Mouse (Mus musculus) CH12.LX (cell line): ENCODE measurements around the gene Cwh43. TPM values are rescaled to one million over a fixed set of nuclear protein-coding genes. Genes with fewer than 3 reads are reported as not detected.

Experiments used
- DNase-seq: peaks from one replicate; pipeline ENCODE4 v3.0.0-alpha.2; 2013; ENCODE audit errors: extremely low read depth
- H3K27ac ChIP-seq: 2 replicates; pipeline ENCODE4 v1.5.1; 2012; ENCODE audit warnings: low read depth, mild to moderate bottlenecking, control low read depth, moderate library complexity; ENCODE audit not compliant: insufficient read depth
- H3K27me3 ChIP-seq: replicated peaks from 2 replicates; pipeline ENCODE3; 2012; ENCODE audit warnings: inconsistent platforms
- H3K36me3 ChIP-seq, 2 experiments: replicated peaks in 1 of 2; 2 replicates each; pipeline versions ENCODE3 to v1.6.1; 2012; ENCODE audit warnings: inconsistent platforms in 1 of 2, low read length in 1 of 2, mild to moderate bottlenecking in 1 of 2, mixed read lengths in 1 of 2, moderate library complexity in 1 of 2; ENCODE audit not compliant: control insufficient read depth in 1 of 2, insufficient read depth in 1 of 2
- H3K4me1 ChIP-seq, 2 experiments: 2 replicates each; pipeline ENCODE4 v1.6.1; 2012; ENCODE audit warnings: inconsistent platforms in 1 of 2, moderate library complexity in 1 of 2; ENCODE audit not compliant: insufficient read depth in 2 of 2, control insufficient read depth in 1 of 2
- H3K4me2 ChIP-seq: 2 replicates; pipeline ENCODE4 v1.6.1; 2012; ENCODE audit warnings: low read depth, mild to moderate bottlenecking, control low read depth; ENCODE audit not compliant: poor library complexity, insufficient read depth, severe bottlenecking
- H3K4me3 ChIP-seq, 3 experiments: fragments of 150-350 bp in 1 of 3; sonication (generic) in 1 of 3; replicated peaks in 1 of 3; 2 replicates each; pipeline versions ENCODE3 to v1.5.1; 2011 to 2012; ENCODE audit warnings: low read depth in 2 of 3, low read length in 2 of 3, mild to moderate bottlenecking in 2 of 3, moderate library complexity in 2 of 3, control low read depth in 1 of 3, improper control_type of control experiment in 1 of 3, inconsistent platforms in 1 of 3, mixed read lengths in 1 of 3; ENCODE audit not compliant: poor library complexity in 1 of 3
- H3K79me2 ChIP-seq: replicated peaks from 2 replicates; pipeline ENCODE4 v1.6.1; 2012; ENCODE audit warnings: mild to moderate bottlenecking, moderate library complexity; ENCODE audit not compliant: control insufficient read depth, poor library complexity, insufficient read depth, severe bottlenecking; ENCODE audit errors: extremely low read depth
- H3K9ac ChIP-seq: 2 replicates; pipeline ENCODE4 v1.6.1; 2012; ENCODE audit warnings: low read depth, mild to moderate bottlenecking, control low read depth, moderate library complexity; ENCODE audit not compliant: insufficient read depth
- H3K9me3 ChIP-seq: replicated peaks from 2 replicates; pipeline ENCODE3; 2012; ENCODE audit warnings: low read length, inconsistent platforms, mixed read lengths
- BHLHE40 ChIP-seq: IDR thresholded peaks from 2 replicates; pipeline ENCODE4 v1.6.1; 2011; ENCODE audit warnings: mild to moderate bottlenecking, low read depth, low read length, improper control_type of control experiment
- CHD1 ChIP-seq: IDR thresholded peaks from 2 replicates; pipeline ENCODE4 v1.6.1; 2012; ENCODE audit warnings: low read depth, low read length, improper control_type of control experiment, inconsistent platforms
- CHD2 ChIP-seq: IDR thresholded peaks from 2 replicates; pipeline ENCODE4 v1.6.1; 2011; ENCODE audit warnings: low read length, improper control_type of control experiment
- CTCF ChIP-seq, 2 experiments: IDR thresholded peaks in 1 of 2; conservative IDR thresholded peaks in 1 of 2; 2 replicates each; pipeline ENCODE4 v1.5.1; 2011 to 2012; ENCODE audit warnings: low read depth in 2 of 2, low read length in 2 of 2, improper control_type of control experiment in 1 of 2, inconsistent platforms in 1 of 2, mild to moderate bottlenecking in 1 of 2, moderate library complexity in 1 of 2
- HCFC1 ChIP-seq: IDR thresholded peaks from 2 replicates; pipeline ENCODE4 v1.6.1; 2012; ENCODE audit warnings: low read depth, mild to moderate bottlenecking, inconsistent platforms, low read length, improper control_type of control experiment
- IRF4 ChIP-seq: IDR thresholded peaks from 2 replicates; pipeline ENCODE4 v1.6.1; 2014; ENCODE audit warnings: low read depth, mild to moderate bottlenecking, inconsistent platforms, low read length, improper control_type of control experiment
- KAT2A ChIP-seq: IDR thresholded peaks from 2 replicates; pipeline ENCODE4 v1.6.1; 2012; ENCODE audit warnings: low read length, improper control_type of control experiment, inconsistent platforms; ENCODE audit not compliant: insufficient replicate concordance
- MAFK ChIP-seq: IDR thresholded peaks from 2 replicates; pipeline ENCODE4 v1.6.1; 2011; ENCODE audit warnings: low read length, improper control_type of control experiment; ENCODE audit not compliant: insufficient replicate concordance
- MAX ChIP-seq: IDR thresholded peaks from 2 replicates; pipeline ENCODE4 v1.6.1; 2011; ENCODE audit warnings: low read length, improper control_type of control experiment
- MXI1 ChIP-seq: IDR thresholded peaks from 2 replicates; pipeline ENCODE4 v1.6.1; 2011; ENCODE audit warnings: mild to moderate bottlenecking, low read depth, low read length, improper control_type of control experiment
- NELFE ChIP-seq: IDR thresholded peaks from 2 replicates; pipeline ENCODE4 v1.6.1; 2011; ENCODE audit warnings: low read depth, low read length, improper control_type of control experiment
- RAD21 ChIP-seq: IDR thresholded peaks from 2 replicates; pipeline ENCODE4 v1.6.1; 2011; ENCODE audit warnings: low read depth, mild to moderate bottlenecking, low read length, improper control_type of control experiment, moderate library complexity
- ZC3H11A ChIP-seq: IDR thresholded peaks from 2 replicates; pipeline ENCODE4 v1.6.1; 2012; ENCODE audit warnings: low read depth, mild to moderate bottlenecking, inconsistent platforms, low read length, improper control_type of control experiment
- ZKSCAN1 ChIP-seq: IDR thresholded peaks from 2 replicates; pipeline ENCODE4 v1.6.1; 2012; ENCODE audit warnings: low read depth, inconsistent platforms, low read length, improper control_type of control experiment, borderline replicate concordance
- ZNF384 ChIP-seq: IDR thresholded peaks from 2 replicates; pipeline ENCODE4 v1.6.1; 2012; ENCODE audit warnings: low read depth, low read length, improper control_type of control experiment, inconsistent platforms
- dilution Hi-C: fragments of 300-500 bp; cut with MboI; formaldehyde crosslinking; loops from 2 replicates; pipeline ENCODE4 v1.14.3; 2020; ENCODE audit warnings: low sequenced_read_pairs; ENCODE audit not compliant: extremely low pct_unique_long_range_greater_than_20kb, extremely low pct_ligation_motif_present
- in situ Hi-C: fragments of 300-500 bp; cut with MboI; formaldehyde crosslinking; loops from 3 replicates; pipeline ENCODE4 v1.14.3; 2019; ENCODE audit warnings: low sequenced_read_pairs, low pct_ligation_motif_present, low pct_unique_long_range_greater_than_20kb, mixed read lengths
- polyA plus RNA-seq: library from polyadenylated mRNA; unstranded; fragments of >175 nt; gene quantifications from 2 replicates; pipeline ENCODE4 v1.2.1, GENCODE M21; 2012; ENCODE audit warnings: low read depth; ENCODE audit not compliant: insufficient read length
- total RNA-seq, 2 experiments: library from RNA; depleted of rRNA; stranded (reverse); fragments of 300-350 nt in 1 of 2; fragments of >200 nt in 1 of 2; gene quantifications; 2 replicates each; pipeline ENCODE4 v1.2.3; 2012 to 2014

Gene Cwh43
- total and polyA plus RNA-seq, 3 experiments, result not detected

- H3K4me2 ChIP-seq, result peak overlapping the region; percentile 54
- H3K4me1 ChIP-seq, result peaks cover 8 to 31% of the 10 kb centered on the region in 2 experiments
- TF ChIP-seq KAT2A (no peak), ZNF384 (peak; percentile 48; the same call in 1 of the 2 replicates)
- TF ChIP-seq, all 38 proteins: peak for 1
- Histone ChIP-seq H3K9ac (no peak overlapping the region), H3K27ac (no peak overlapping the region), H3K27me3 (no peaks in the 10 kb centered on the region), H3K4me3 (no peak overlapping the region), H3K79me2 (no peaks in the 10 kb centered on the region), H3K36me3 (no peaks in the 10 kb centered on the region), H3K9me3 (no peaks in the 10 kb centered on the region)
- DNase-seq, result peak; percentile 66
- in situ Hi-C loops (loop anchor here (5.0 kb wide), 2 partner anchors 246 to 401 kb away; no protein-coding TSS in a partner anchor), dilution Hi-C loops (no loop called here)
Observed at GRCm38 (mm10) chr5:73383647-73383970, 22.3 kb upstream of the Cwh43 start.

DNA sequence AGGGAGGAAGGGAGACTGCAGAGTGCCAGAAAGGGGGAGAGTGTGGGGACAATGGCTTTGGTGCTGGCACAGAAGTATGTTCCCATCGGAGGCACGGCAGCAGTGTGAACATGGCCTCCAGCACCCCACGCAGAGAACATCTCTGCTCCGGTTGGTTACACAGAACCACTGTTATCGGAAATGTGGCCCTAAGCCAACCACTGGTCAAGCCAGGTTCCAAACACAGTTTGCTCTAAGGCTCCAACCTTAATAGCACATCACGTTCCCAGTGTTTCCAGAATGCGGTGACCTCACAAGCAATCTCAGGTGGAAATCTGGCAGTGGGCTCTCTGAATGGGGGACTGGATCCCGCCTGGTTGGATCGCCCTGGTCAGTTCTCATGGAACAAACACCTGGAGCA lies 12.8 kb upstream of the Cwh43 start:
- no peaks in the 10 kb centered on the region for H3K36me3 ChIP-seq
- no peak overlapping the region for H3K4me2 ChIP-seq
- dilution Hi-C loops, result no loop called here
- H3K4me3 ChIP-seq, result no peak overlapping the region
- TF ChIP-seq MAX (no peak), CHD1 (no peak), CHD2 (no peak), ZKSCAN1 (no peak), ZC3H11A (no peak), CTCF (conservative IDR thresholded peaks at IDR 0.05 in 1 of 2, IDR thresholded peaks at IDR 0.05 in 1 of 2; ENCODE audit: low read depth in 2 of 2, low read length in 2 of 2) (no peak), MXI1 (no peak), IRF4 (no peak), MAFK (no peak), RAD21 (no peak), BHLHE40 (no peak), NELFE (no peak), HCFC1 (no peak), KAT2A (no peak)
- no peak overlapping the region for H3K27ac ChIP-seq
- peaks cover 3% of the 10 kb centered on the region for H3K9me3 ChIP-seq
- H3K4me1 ChIP-seq, result no peaks in the 10 kb centered on the region
- H3K9ac ChIP-seq, result no peak overlapping the region
- in situ Hi-C loops, result no loop called here
- DNase-seq, result no peak
- no peaks in the 10 kb centered on the region for H3K79me2 ChIP-seq
- H3K27me3 ChIP-seq, result peaks cover 10% of the 10 kb centered on the region
